Mouse (Mus musculus) bone marrow macrophage, adult 2 months (primary cell): ENCODE measurements around the gene Apba3. TPM values are rescaled to one million over a fixed set of nuclear protein-coding genes. Genes with fewer than 3 reads are reported as not detected.

Experiments
- H3K27ac ChIP-seq: 2 replicates; pipeline ENCODE4 v1.5.1; 2012; ENCODE audit warnings: low read depth, low read length; ENCODE audit not compliant: insufficient read depth
- H3K4me1 ChIP-seq: 2 replicates; pipeline ENCODE4 v1.6.1; 2012; ENCODE audit warnings: low read length; ENCODE audit not compliant: control insufficient read depth, insufficient read depth
- H3K4me3 ChIP-seq: 2 replicates; pipeline ENCODE4 v1.5.1; 2012; ENCODE audit warnings: mild to moderate bottlenecking, low read length, moderate library complexity; ENCODE audit not compliant: insufficient read depth
- CTCF ChIP-seq: IDR thresholded peaks from 2 replicates; pipeline ENCODE4 v1.5.1; 2012; ENCODE audit warnings: low read depth, mild to moderate bottlenecking, low read length, moderate library complexity
- POLR2A ChIP-seq: IDR thresholded peaks from 2 replicates; pipeline ENCODE4 v1.6.1; 2012; ENCODE audit warnings: mild to moderate bottlenecking, low read depth, low read length, borderline replicate concordance
- polyA plus RNA-seq: library from polyadenylated mRNA; stranded (reverse); fragments of >200 nt; gene quantifications from 2 replicates; pipeline ENCODE4 v1.2.4, GENCODE M21; 2012; ENCODE audit not compliant: missing spikeins, insufficient read depth, insufficient read length

Apba3 gene
- polyA plus RNA-seq, 1 experiment: 34.3 TPM

DNA sequence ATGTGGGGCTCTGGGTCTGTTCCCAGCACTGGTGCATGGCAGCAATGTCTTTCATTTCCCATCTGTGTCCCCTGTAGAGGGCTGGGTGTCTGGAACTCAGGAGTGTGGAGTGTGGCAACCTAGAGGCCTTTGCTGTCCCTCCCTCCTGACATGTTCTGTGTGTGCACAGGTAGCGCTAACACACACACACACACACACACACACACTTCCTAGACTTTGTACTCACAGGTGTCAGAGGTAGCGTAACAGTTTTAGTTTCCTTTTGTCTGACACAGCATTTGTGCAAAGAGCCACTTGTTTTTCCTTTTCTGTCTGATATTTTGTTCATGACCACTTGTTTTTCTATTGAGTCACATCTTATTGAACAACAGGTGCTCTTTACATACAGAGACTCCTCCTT lies 19.0 kb upstream of the Apba3 start:
- H3K27ac ChIP-seq: no peak overlapping the region
- peaks cover 4% of the 10 kb centered on the region for H3K4me1 ChIP-seq
- TF ChIP-seq CTCF: no peak
- no peak for TF ChIP-seq POLR2A
- H3K4me3 ChIP-seq: no peak overlapping the region

DNA sequence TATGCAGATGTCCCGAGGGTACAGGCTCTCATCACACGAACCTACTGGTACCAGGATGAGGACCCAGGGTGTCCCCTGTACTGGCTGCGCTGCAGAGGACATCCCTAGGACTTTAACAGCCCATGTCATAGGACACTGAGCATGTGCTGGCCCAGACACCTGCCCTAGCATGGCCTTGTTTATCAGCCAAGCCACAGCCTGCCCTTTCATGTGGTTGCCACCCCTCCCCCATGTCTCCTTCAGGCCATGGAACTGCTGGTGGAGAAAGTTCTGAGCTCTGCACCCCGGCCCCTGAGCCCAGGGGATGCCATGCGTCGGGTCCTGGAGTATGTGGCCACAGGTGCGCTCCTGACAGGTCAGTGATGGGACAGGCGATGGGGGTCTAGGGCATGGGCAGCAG lies 17.3 kb upstream of the Apba3 start:
- no peak overlapping the region for H3K27ac ChIP-seq
- no peak overlapping the region for H3K4me3 ChIP-seq
- TF ChIP-seq CTCF (no peak), POLR2A (no peak)
- peaks cover 4% of the 10 kb centered on the region for H3K4me1 ChIP-seq

DNA sequence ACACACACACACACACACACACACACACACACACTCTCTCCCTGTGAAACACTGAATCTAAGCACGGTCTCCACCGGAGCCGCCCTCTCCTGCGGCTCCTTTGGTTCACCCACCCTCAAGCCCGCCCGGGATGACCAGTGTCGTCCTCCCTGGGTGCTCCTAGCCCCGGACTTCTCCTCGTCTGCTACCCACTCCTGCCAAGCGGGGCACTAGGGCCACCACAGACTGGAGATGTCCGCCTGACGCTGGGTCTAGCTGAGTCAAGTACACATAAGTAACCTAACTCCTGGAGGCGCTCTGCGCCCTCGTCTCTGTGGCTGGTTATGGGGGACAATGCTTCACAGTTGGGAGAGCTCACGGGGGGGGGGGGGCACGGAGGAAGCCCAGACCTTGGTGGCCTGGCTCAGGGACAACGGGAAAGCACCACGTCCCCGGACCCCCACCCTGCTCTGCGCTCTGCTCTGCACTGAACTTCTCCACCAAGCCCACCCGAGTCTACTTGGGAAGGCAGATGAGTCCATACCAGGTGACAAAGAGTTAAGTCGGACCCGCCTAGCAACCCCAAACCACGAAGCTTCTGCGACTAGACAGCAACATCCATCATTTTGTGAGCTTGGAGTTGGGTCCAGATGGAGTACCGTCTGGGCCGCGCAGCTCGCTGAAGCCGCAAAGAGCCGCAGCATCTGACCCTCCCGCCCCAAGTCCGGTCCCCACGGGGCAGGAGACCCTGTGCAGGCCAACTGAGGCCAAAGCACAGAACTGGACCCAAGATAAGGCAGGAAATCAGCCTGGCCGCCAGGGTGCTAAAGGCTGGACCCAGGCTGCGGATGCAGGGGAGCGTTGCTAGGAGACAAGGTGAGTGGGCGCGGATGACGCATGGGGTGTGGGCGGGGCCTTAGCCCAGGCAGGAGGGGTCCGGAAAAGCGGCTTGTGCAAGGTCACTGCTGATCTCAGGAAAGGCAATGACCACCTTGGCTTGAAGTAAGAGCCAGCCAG lies 14.0 kb upstream of the Apba3 start, which contains the start of gene Matk:
Gene Matk (plus strand): TSS at position 512 of the 996 bp plus-strand sequence.
- no peaks in the 10 kb centered on the region for H3K4me1 ChIP-seq
- TF ChIP-seq POLR2A: no peak
- TF ChIP-seq CTCF: no peak
- no peak within 1 kb of the TSS for H3K27ac ChIP-seq
- H3K4me3 ChIP-seq: no peak within 1 kb of the TSS

DNA sequence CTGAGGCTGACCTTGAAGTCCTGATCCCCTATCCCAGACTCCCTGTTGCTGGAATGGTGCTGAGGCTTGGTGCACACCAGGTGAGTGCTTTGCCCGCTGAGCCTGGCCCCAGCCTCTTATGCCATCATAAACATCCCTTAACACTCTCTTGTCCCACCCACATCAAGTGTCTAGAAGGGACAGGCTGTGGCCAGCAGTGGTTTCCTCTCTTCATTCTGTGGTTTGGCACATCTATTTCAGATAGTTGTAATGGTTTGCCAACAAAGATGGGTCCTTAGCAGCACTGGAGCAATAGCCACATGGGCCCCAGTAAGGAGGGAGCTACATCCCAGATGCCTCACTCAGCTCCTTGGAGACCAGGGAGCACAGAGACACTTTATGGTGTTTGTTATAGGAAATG lies 11.9 kb upstream of the Apba3 start:
- TF ChIP-seq CTCF (no peak), POLR2A (no peak)
- Histone ChIP-seq H3K27ac (no peak overlapping the region), H3K4me1 (peaks cover 4% of the 10 kb centered on the region; the same call in 1 of the 2 replicates), H3K4me3 (no peak overlapping the region)

DNA sequence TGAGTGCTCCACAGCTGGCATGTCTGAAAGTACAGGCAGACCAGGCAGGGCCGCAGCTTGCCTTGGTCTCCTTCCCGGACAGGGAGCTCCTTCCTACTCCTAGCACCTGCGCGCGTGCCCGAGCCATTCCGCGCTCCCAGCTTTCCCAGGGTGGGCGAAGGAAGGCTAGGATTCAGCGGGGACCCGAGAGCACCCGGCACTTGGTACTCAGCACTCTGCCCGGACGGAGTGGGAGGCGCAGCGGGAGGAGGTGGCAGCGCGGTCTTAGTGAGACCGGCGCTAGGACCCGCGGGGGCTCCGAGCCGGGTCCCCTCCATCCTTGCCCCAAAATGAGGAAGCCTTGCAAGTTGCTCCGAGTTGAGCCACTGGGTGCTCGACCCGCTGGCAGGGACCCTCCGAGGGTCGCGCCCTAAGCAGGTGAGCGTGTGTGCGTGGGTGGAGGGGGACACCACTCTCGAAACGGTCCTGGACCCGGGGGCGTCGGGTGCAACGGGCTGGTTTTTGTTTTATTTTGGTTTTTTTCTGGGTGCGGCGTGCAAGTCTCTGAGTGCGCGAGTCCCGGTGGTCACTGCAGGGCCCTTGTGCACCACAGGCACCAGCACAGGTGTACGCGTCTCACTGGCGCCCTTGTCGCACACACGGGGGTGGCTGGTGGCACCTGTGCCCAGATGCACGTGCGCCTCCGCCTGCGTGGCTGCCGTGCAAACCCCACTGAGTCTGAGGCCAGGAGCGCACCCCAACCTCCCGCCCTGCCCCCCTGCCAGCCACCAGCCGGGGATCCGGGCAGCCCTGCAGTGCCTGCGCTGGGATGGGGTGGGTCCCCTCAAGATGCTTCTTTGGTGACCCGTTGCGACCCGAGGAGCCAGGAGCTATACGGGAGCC lies 9.4 kb upstream of the Apba3 start:
- no peak overlapping the region for H3K27ac ChIP-seq
- TF ChIP-seq POLR2A: no peak
- TF ChIP-seq CTCF: no peak
- peaks cover 4% of the 10 kb centered on the region; the same call in 1 of the 2 replicates for H3K4me1 ChIP-seq
- peak overlapping the region; percentile 68 for H3K4me3 ChIP-seq

DNA sequence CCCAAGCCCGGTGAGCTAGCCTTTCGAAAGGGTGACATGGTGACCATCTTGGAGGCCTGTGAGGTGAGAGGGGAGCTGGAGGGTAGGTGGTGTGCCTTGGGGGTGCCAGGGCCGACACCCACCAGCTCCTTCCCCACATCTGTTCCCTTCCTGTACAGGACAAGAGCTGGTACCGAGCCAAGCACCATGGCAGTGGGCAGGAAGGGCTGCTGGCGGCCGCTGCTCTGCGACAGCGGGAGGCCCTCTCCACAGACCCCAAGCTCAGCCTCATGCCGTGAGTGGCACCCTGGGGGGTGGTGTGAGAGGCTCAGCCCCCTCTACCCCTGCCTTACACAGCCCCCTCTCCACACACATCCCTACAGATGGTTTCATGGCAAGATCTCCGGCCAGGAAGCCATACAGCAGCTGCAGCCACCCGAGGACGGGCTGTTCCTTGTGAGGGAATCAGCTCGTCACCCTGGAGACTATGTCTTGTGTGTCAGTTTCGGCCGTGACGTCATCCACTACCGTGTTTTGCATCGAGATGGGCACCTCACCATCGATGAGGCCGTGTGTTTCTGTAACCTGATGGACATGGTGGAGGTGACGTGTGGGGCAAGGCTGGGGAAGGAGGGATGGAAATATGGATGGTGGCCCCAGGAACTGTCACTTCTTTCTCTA lies 7.4 kb upstream of the Apba3 start:
- Histone ChIP-seq H3K4me3 (no peak overlapping the region), H3K27ac (no peak overlapping the region), H3K4me1 (peaks cover 4% of the 10 kb centered on the region; the same call in 1 of the 2 replicates)

DNA sequence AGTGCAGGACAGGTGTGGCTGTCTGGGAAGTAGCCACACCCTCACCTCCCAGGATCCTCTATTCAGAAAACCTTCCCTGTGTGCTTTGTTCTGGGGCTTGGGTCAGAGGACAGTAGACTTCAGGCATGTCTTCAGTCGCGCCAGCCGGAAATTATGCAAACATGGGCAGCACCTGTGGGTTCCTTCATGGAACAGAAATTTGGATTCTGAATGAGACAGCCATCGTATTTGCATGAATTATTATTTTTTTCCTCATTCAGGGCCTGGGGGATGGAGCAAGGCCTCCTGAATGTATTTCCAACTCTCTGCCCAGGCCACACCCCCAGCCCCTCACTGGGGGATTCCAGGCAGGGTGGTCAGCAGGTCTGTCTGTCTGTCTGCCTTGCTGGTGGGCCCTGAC lies 5.7 kb upstream of the Apba3 start:
- H3K27ac ChIP-seq: no peak overlapping the region
- TF ChIP-seq POLR2A: no peak
- no peak for TF ChIP-seq CTCF
- H3K4me1 ChIP-seq: peaks cover 10% of the 10 kb centered on the region
- H3K4me3 ChIP-seq: no peak overlapping the region

More for the DNA sequence above, 7.4 kb upstream of the Apba3 start:
- TF ChIP-seq POLR2A (no peak), CTCF (no peak)

DNA sequence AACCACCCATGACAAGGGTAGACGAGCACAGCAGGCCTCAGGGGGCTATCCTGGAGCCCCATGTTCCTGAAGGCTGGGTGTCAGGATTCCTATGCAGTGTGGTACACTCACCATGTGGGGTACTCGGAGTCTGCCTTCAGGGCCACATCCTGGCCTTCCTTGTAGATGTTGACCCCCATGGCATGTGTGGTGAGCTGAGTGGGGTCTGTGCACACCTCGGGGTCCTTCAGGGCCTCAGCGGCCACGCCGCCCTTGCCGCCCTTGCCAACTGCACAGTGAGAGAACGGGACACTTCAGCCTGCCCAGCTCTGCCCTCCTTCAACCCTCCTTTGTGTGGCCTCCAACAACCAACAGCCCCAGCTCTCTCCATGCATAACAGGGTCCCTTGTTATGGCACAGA lies 1.2 kb upstream of the Apba3 start:
- peak overlapping the region; percentile 70 for H3K4me3 ChIP-seq
- no peak for TF ChIP-seq POLR2A
- no peak for TF ChIP-seq CTCF
- H3K27ac ChIP-seq: no peak overlapping the region
- H3K4me1 ChIP-seq: peaks cover 11% of the 10 kb centered on the region

DNA sequence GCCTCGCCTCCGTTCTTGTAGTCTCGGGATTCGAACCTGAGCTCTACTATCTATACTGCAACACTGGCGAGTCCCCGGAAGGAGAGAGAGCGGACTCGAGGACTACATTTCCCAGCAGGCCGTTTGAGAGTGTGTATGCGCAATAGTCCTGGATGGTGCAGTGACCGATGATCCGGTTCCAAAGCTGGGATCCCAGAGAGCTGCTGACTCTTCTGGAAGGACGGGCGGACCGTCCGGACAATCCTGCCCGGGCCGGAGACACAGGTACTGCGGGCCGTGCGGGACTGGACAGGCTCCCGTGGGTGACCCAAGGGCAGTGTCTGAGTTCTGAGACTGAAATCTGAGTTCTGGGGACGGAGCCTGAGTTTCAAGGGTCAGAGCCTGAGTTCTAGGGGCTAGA lies 1.3 kb downstream of the Apba3 start:
- H3K27ac ChIP-seq: no peak overlapping the region
- H3K4me3 ChIP-seq: peak overlapping the region; percentile 68
- TF ChIP-seq CTCF (no peak), POLR2A (no peak)
- peaks cover 11% of the 10 kb centered on the region for H3K4me1 ChIP-seq
